Mouse (Mus musculus): ENCODE measurements around the gene Sfxn2. TPM values are rescaled to one million over a fixed set of nuclear protein-coding genes. Genes with fewer than 3 reads are reported as not detected.

Sfxn2 gene
- total and polyA plus RNA-seq, 2 experiments from 2014 or later: 4.2 to 5.1 TPM

- Histone ChIP-seq H3K4me1 (ENCODE audit: control insufficient read depth, insufficient read depth) (peaks cover 81% of the 10 kb centered on the region), H3K27ac (ENCODE audit: low read depth) (0 out of 2 replicates have a peak overlapping the region, but pooled peaks have one; percentile 96), H3K4me2 (ENCODE audit: low read depth, low read length) (0 out of 2 replicates have a peak overlapping the region, but pooled peaks have one; percentile 78), H3K27me3 (ENCODE audit: control insufficient read depth, insufficient read depth, low read length) (no peaks in the 10 kb centered on the region), H3K36me3 (replicated peaks; ENCODE audit: control insufficient read depth, insufficient read depth, low read length) (no peaks in the 10 kb centered on the region), H3K9me3 (replicated peaks; ENCODE audit: control insufficient read depth, low read length) (no peaks in the 10 kb centered on the region), H3K4me3 (ENCODE audit: low read depth, low read length) (no peak overlapping the region), H3K9ac (replicated peaks; ENCODE audit: low read depth, low read length) (no peak overlapping the region)
- WGBS: 57% methylated on average over 10 of the region's 10 CpGs
- ATAC-seq (ENCODE audit: insufficient read depth, low read depth) (no peak), DNase-seq (ENCODE audit: low spot score) (no peak)
- TF ChIP-seq EP300 (IDR thresholded peaks at IDR 0.05; ENCODE audit: low read depth) (no peak), CTCF (IDR thresholded peaks at IDR 0.05; ENCODE audit: low read depth) (no peak)
These were observed 52.4 kb downstream of the Sfxn2 start for GRCm38 (mm10) chr19:46625519-46625918.

DNA sequence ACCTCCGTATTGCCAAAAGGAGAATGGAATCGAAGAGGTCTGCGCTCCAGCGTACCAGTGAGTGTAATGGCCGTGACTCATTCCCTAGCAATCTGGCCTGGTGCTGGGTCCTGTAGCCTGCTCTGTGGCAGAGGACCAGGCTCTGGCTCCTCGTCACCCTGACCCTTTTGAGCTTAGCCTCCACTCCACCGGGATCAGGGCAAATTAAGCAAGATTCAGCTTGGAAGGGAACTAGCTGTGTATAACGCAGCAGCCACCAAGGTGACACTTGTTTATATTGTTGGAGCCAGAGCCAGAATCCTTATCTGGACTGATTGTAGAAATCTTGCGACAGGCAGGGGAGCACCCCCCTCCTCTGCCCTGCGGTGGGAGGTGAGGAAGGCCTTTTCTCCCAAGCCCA is 55.2 kb downstream of the Sfxn2 start:
- Histone ChIP-seq H3K27me3 (ENCODE audit: control insufficient read depth, insufficient read depth, low read length) (no peaks in the 10 kb centered on the region), H3K36me3 (replicated peaks; ENCODE audit: control insufficient read depth, insufficient read depth, low read length) (no peaks in the 10 kb centered on the region; the same call in 1 of the 2 replicates), H3K9me3 (replicated peaks; ENCODE audit: control insufficient read depth, low read length) (no peaks in the 10 kb centered on the region), H3K4me2 (ENCODE audit: low read depth, low read length) (peak overlapping the region; percentile 42), H3K9ac (replicated peaks; ENCODE audit: low read depth, low read length) (no peak overlapping the region), H3K27ac (ENCODE audit: low read depth) (peak overlapping the region; percentile 69), H3K4me3 (ENCODE audit: low read depth, low read length) (no peak overlapping the region), H3K4me1 (ENCODE audit: control insufficient read depth, insufficient read depth) (peaks cover 62% of the 10 kb centered on the region)
- DNase-seq (ENCODE audit: low spot score) (no peak), ATAC-seq (ENCODE audit: insufficient read depth, low read depth) (no peak)
- no peak for TF ChIP-seq EP300 (IDR thresholded peaks at IDR 0.05; ENCODE audit: low read depth)
- TF ChIP-seq CTCF (IDR thresholded peaks at IDR 0.05; ENCODE audit: low read depth): no peak
- WGBS: 24% methylated on average over 10 of the region's 10 CpGs

- no peak for ATAC-seq (ENCODE audit: insufficient read depth, low read depth)
- no peak for DNase-seq (ENCODE audit: low spot score)
- Histone ChIP-seq H3K27ac (ENCODE audit: low read depth) (0 out of 2 replicates have a peak overlapping the region, but pooled peaks have one; percentile 0), H3K9ac (replicated peaks; ENCODE audit: low read depth, low read length) (no peak overlapping the region), H3K36me3 (replicated peaks; ENCODE audit: control insufficient read depth, insufficient read depth, low read length) (no peaks in the 10 kb centered on the region; the same call in 1 of the 2 replicates), H3K4me3 (ENCODE audit: low read depth, low read length) (no peak overlapping the region), H3K27me3 (ENCODE audit: control insufficient read depth, insufficient read depth, low read length) (no peaks in the 10 kb centered on the region), H3K4me2 (ENCODE audit: low read depth, low read length) (no peak overlapping the region), H3K9me3 (replicated peaks; ENCODE audit: control insufficient read depth, low read length) (no peaks in the 10 kb centered on the region), H3K4me1 (ENCODE audit: control insufficient read depth, insufficient read depth) (peaks cover 55% of the 10 kb centered on the region)
- 67% methylated on average over 9 of the region's 9 CpGs for WGBS
- no peak for TF ChIP-seq CTCF (IDR thresholded peaks at IDR 0.05; ENCODE audit: low read depth)
- no peak for TF ChIP-seq EP300 (IDR thresholded peaks at IDR 0.05; ENCODE audit: low read depth)
These were observed 56.6 kb downstream of the Sfxn2 start for GRCm38 (mm10) chr19:46629807-46630206.

DNA sequence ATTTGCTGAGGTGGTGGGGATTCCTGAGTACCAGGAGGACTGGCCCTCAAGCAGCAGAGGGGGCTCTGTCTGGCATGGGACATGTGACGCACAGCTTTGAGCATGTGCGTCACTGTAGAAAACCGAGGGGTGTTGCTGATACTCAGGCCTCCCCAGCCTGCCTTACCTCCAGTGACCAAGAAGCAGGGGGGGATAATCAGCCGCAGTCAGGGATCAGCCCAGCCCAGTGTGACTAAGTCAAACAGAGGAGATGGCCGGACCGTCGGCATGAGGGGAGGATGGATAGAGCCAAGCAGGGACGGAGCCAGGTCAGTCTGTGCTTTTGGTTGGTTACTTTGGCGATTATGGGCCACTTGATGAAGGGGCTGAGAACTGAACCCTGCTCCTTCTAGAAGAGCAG is 58.5 kb downstream of the Sfxn2 start:
- H3K36me3 ChIP-seq (replicated peaks; ENCODE audit: control insufficient read depth, insufficient read depth, low read length): no peaks in the 10 kb centered on the region; the same call in 1 of the 2 replicates
- H3K4me1 ChIP-seq (ENCODE audit: control insufficient read depth, insufficient read depth): peaks cover 56% of the 10 kb centered on the region
- H3K27ac ChIP-seq (ENCODE audit: low read depth): no peak overlapping the region
- no peak overlapping the region for H3K4me3 ChIP-seq (ENCODE audit: low read depth, low read length)
- no peak overlapping the region for H3K9ac ChIP-seq (replicated peaks; ENCODE audit: low read depth, low read length)
- no peaks in the 10 kb centered on the region for H3K9me3 ChIP-seq (replicated peaks; ENCODE audit: control insufficient read depth, low read length)
- no peak overlapping the region for H3K4me2 ChIP-seq (ENCODE audit: low read depth, low read length)
- TF ChIP-seq CTCF (IDR thresholded peaks at IDR 0.05; ENCODE audit: low read depth) (no peak), EP300 (IDR thresholded peaks at IDR 0.05; ENCODE audit: low read depth) (no peak)
- 76% methylated on average over 9 of the region's 9 CpGs for WGBS
- DNase-seq (ENCODE audit: low spot score) (no peak), ATAC-seq (ENCODE audit: insufficient read depth, low read depth) (no peak)
- H3K27me3 ChIP-seq (ENCODE audit: control insufficient read depth, insufficient read depth, low read length): no peaks in the 10 kb centered on the region

- no peak for ATAC-seq (ENCODE audit: insufficient read depth, low read depth)
- peaks cover 20% of the 10 kb centered on the region for H3K36me3 ChIP-seq (replicated peaks; ENCODE audit: control insufficient read depth, insufficient read depth, low read length)
- H3K27me3 ChIP-seq (ENCODE audit: control insufficient read depth, insufficient read depth, low read length): no peaks in the 10 kb centered on the region
- TF ChIP-seq EP300 (IDR thresholded peaks at IDR 0.05; ENCODE audit: low read depth): 0 out of 2 replicates have a peak, but pooled peaks have one; percentile 30
- no peak for TF ChIP-seq CTCF (IDR thresholded peaks at IDR 0.05; ENCODE audit: low read depth)
- 19% methylated on average over 9 of the region's 9 CpGs for WGBS
- H3K4me2 ChIP-seq (ENCODE audit: low read depth, low read length): peak overlapping the region; percentile 9; the same call in 1 of the 2 replicates
- H3K9me3 ChIP-seq (replicated peaks; ENCODE audit: control insufficient read depth, low read length): no peaks in the 10 kb centered on the region
- H3K4me3 ChIP-seq (ENCODE audit: low read depth, low read length): no peak overlapping the region
- DNase-seq (ENCODE audit: low spot score): no peak
- H3K27ac ChIP-seq (ENCODE audit: low read depth): peak overlapping the region; percentile 30
- H3K4me1 ChIP-seq (ENCODE audit: control insufficient read depth, insufficient read depth): peaks cover 38% of the 10 kb centered on the region
- H3K9ac ChIP-seq (replicated peaks; ENCODE audit: low read depth, low read length): no peak overlapping the region
These were observed 62.6 kb downstream of the Sfxn2 start for GRCm38 (mm10) chr19:46635766-46636165.

DNA sequence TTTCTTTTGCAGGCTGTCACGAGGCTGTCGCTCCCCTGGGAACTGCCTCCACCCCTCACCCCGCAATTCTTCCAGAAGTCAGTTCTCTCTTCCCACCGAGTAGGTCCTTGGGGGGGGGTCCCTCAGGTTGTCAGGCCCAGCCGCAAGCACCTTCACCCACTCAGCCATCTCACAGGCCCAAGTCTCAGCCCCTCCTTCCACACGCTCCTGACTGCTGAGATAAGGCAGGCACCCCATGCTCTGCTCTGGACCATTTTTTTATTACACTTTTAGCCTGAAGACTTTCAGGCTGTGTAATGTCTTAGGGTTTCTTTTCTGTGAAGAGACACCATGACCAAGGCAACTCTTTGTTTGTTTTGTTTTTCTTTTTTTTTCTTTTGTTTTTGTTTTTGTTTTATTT is 64.4 kb downstream of the Sfxn2 start:
- TF ChIP-seq EP300 (IDR thresholded peaks at IDR 0.05; ENCODE audit: low read depth) (no peak), CTCF (IDR thresholded peaks at IDR 0.05; ENCODE audit: low read depth) (no peak)
- Histone ChIP-seq H3K4me3 (ENCODE audit: low read depth, low read length) (no peak overlapping the region), H3K9me3 (replicated peaks; ENCODE audit: control insufficient read depth, low read length) (no peaks in the 10 kb centered on the region), H3K9ac (replicated peaks; ENCODE audit: low read depth, low read length) (no peak overlapping the region), H3K4me2 (ENCODE audit: low read depth, low read length) (no peak overlapping the region), H3K27ac (ENCODE audit: low read depth) (no peak overlapping the region), H3K27me3 (ENCODE audit: control insufficient read depth, insufficient read depth, low read length) (no peaks in the 10 kb centered on the region), H3K4me1 (ENCODE audit: control insufficient read depth, insufficient read depth) (peaks cover 52% of the 10 kb centered on the region), H3K36me3 (replicated peaks; ENCODE audit: control insufficient read depth, insufficient read depth, low read length) (peaks cover 20% of the 10 kb centered on the region)
- DNase-seq (ENCODE audit: low spot score) (no peak), ATAC-seq (ENCODE audit: insufficient read depth, low read depth) (no peak)
- WGBS: 59% methylated on average over 6 of the region's 6 CpGs

Data from heart, postnatal 0 days (tissue).